Mouse (Mus musculus) lung, postnatal 0 days (tissue): ENCODE measurements around the gene Olfr549.

ENCODE experiments used
- CTCF ChIP-seq: IDR thresholded peaks from 2 replicates; pipeline ENCODE4 v1.5.1; 2016; ENCODE audit warnings: antibody characterized with exemption, mild to moderate bottlenecking
- EP300 ChIP-seq: IDR thresholded peaks from 2 replicates; pipeline ENCODE4 v1.6.1; 2016; ENCODE audit warnings: antibody characterized with exemption, mild to moderate bottlenecking, control low read depth

DNA sequence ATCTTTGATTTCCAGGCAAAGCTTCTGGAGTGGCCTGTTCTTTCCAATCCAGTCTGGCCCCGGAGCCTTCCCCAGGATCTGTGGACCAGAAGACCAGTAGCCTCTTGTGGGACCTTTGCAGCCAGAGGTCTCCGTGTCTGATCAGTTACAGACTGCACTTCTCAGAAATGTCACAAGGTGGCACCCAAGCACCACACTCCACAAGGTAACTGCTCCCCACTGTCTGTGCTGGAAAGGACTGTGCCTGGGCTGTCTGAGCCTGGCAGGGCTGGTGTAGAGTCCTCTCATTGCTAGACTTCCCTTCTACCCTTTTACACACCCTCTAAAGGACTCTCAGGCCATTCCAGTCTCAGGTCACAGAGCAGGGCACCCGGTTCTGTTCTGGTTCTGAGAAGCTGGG is 42.8 kb upstream of the Olfr549 start:
- TF ChIP-seq CTCF: peak; percentile 93
- TF ChIP-seq EP300: no peak
